Mouse (Mus musculus): ENCODE measurements around the gene Optn.

DNA sequence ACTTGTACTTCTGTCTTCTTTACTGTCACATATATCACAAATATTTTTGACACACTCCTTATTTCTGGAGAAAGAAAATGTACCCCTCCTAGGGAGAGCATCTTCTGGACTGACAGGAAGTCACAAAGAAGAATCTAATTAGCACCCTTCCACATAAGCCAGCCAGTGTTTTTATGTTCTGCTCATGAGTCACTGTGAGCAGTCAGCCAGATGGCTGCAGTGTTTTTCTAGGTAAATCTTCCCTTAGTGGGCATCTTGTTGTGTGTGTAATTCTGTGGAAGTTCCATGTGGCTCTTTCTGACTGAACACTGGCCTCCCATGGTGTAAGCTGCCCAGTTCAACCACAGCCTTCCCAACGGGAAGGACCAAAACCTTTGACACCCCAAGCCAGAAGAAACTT, 44.1 kb downstream of the Optn start:
- TF ChIP-seq EP300 (IDR thresholded peaks at IDR 0.05; ENCODE audit: insufficient read depth, low read depth, low read length) (no peak), CTCF (IDR thresholded peaks at IDR 0.05; ENCODE audit: low read depth, low read length) (no peak)

Data from ES-Bruce4 (cell line).